Mouse (Mus musculus): ENCODE data around the gene Prkcz. TPM values are rescaled to one million over a fixed set of nuclear protein-coding genes. Genes with fewer than 3 reads are reported as not detected.

The Prkcz gene
- polyA plus RNA-seq, 1 experiment from 2014 or later, result 13.6 TPM

DNA sequence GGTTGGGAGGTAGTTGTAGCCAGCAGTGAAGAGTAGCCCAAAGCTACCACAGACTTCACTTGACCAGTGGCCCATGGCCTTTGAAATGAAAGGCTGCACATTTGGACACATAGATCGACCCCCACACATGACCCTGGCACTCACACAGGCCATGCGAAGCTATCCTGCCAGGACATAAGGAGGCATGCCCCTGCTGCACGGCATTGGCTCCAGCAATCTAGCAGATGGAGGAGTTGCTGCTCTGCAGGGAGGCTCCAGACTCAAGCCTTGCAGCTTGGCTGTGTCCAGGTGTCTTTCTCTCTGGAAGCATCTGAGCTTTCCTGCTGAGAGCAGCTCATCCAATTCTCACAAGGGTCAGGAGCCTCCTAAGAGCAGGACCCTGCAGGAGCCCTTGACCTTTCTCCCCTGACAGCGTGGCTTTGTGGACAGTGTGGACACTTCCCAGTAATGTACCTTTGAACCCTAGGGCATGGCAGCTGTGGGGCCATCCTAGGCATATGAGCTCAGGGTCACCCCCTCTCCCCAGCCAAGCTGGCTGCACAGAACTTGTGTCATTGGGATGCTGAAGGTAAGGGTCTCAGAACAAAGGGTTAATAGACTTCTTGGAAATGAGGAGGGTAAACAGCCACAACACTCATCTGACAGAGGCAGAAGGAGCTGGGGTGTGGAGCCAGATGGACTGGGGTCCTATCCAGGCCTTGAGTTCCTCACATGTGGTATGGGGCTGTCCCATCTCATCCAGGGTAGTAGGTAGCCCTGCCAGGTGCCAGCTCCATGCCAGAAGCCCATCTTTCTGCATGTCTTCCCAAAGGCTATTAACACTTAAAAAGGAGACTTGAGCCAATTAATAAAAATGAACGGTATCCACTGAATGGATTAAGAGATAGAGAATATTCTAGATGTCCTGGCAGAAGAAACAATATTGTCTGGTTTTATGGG is 10.9 kb upstream of the Prkcz start:
- no peaks in the 10 kb centered on the region for H3K9me3 ChIP-seq (replicated peaks)
- no peak overlapping the region for H3K27ac ChIP-seq (replicated peaks)
- H3K36me3 ChIP-seq, result no peaks in the 10 kb centered on the region
- no peak overlapping the region for H3K4me3 ChIP-seq
- DNase-seq (ENCODE audit: low spot score), result no peak
- 80% methylated on average over 5 of the region's 5 CpGs for WGBS
- H3K4me1 ChIP-seq, result peaks cover 13% of the 10 kb centered on the region; the same call in 1 of the 2 replicates
- no peaks in the 10 kb centered on the region for H3K27me3 ChIP-seq (ENCODE audit: low read depth, poor library complexity, severe bottlenecking)

DNA sequence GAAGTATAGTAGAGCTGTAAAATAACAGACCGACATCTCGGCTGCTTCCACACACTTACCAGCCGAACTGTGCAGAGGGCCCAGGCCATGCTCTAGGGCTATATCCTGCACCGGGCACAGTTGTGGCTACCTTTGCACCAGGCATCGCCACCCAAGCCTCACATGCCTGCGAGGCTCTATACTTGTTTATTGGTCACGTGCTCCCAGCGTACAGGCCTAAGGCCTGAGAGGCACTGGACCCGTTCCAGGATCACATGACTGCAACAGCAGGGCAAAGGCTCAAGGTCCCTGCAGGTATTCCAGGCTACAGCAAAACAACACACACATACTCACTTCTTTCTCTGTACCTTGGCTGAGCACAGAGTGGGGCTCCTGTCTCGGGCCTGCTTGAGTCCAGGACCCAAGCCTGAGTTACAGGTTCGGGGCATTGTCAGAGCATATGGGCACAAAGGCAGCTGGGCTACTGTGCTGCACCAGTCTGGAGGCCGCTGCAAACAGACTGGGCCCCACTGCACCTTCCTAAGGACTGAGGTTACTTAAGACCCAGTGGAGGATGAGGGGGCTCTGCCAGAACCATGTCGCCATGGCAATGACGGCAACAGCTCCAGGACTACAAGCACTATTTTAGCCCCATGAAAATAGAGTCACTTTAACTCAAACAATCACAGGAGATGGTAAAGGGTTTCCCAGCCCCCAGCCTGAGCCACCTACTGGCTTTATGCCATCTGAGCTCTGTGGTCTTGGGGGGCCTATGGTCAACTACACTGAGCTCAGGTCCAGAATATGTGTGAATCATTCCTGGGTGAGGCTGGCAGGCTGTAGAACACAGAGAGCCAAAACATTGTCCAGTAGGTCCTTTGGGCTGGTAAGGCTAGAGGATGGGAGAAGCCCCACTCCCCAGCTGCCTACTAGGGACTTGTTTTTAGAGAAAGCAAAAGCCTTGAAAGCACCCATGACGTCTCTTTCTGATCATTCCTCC is 9.9 kb upstream of the Prkcz start:
- 90% methylated on average over 15 of the region's 15 CpGs for WGBS
- DNase-seq (ENCODE audit: low spot score), result no peak

DNA sequence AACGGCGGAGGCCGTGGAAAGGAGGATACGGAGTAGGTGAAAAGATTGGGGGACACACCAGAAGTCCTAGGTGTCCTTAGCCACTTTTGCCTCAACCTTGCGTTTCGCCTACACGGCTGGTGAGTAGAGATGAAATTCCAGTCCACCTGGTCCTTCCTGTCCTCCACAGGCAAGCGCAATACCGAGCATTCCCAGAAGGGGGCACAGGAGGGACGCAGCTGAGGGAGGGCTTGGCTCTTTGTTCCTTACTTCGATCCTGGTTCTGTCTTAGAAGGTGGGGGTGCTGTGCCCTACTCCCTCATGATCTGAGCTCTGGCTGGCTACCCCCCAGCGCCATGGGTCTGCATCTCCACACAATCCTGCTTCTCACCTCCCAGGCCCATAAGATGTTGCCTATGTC is 7.5 kb upstream of the Prkcz start:
- Histone ChIP-seq H3K27me3 (ENCODE audit: low read depth, poor library complexity, severe bottlenecking) (peaks cover 23% of the 10 kb centered on the region), H3K27ac (replicated peaks) (peak overlapping the region; percentile 65), H3K9me3 (replicated peaks) (no peaks in the 10 kb centered on the region), H3K4me3 (peak overlapping the region; percentile 27; the same call in 1 of the 2 replicates), H3K36me3 (no peaks in the 10 kb centered on the region), H3K4me1 (peaks cover 13% of the 10 kb centered on the region; the same call in 1 of the 2 replicates)
- DNase-seq (ENCODE audit: low spot score), result peak; percentile 80
- 29% methylated on average over 12 of the region's 12 CpGs for WGBS

More for the DNA sequence above, 9.9 kb upstream of the Prkcz start:
- Histone ChIP-seq H3K36me3 (no peaks in the 10 kb centered on the region), H3K27ac (replicated peaks) (no peak overlapping the region), H3K27me3 (ENCODE audit: low read depth, poor library complexity, severe bottlenecking) (0 out of 2 replicates have a peak, but pooled peaks cover 3% of the 10 kb centered on the region), H3K9me3 (replicated peaks) (no peaks in the 10 kb centered on the region), H3K4me1 (peaks cover 13% of the 10 kb centered on the region; the same call in 1 of the 2 replicates), H3K4me3 (no peak overlapping the region)

DNA sequence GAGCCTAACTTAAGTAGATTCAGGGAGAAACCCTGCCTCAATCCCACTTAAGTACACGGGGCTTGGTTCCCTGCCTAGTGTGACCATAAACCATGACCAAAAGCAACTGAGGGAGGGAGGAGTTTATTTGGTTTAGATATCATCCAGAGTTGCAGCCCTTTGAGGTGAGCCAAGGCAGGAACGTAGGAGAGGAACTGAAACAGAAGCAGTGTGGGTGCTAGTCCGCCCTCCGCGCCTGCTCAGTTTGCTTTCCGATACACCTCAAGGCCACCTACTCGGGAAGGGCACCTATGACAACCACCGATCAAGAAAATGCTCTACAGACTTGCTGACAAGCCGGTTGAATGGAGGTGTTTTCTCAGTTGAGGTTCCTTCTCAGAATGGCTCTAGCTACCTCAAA is 6.6 kb upstream of the Prkcz start:
- DNase-seq (ENCODE audit: low spot score), result no peak

DNA sequence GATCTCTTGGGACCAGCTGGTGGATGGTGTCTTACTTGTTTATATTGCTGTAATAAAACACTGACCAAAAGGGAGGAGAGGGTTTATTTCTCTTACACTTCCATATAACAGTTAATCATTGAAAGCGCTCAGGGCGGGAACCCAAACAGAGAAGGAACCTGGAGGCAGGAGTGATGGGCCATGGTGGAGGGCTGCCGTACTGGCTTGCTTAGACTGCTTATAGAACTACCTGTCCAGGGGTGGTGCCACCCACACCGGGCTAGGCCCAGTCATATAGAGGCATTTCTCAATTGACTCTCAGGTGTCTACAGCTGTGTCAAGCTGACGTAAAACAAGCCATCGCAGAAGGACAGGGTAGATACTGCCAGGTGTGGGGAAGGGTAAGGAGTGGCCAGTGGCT is 5.6 kb upstream of the Prkcz start:
- Histone ChIP-seq H3K4me3 (no peak overlapping the region), H3K27me3 (ENCODE audit: low read depth, poor library complexity, severe bottlenecking) (peaks cover 42% of the 10 kb centered on the region), H3K9me3 (replicated peaks) (no peaks in the 10 kb centered on the region), H3K27ac (replicated peaks) (no peak overlapping the region), H3K36me3 (no peaks in the 10 kb centered on the region), H3K4me1 (peaks cover 19% of the 10 kb centered on the region)
- WGBS, result 92% methylated on average over 6 of the region's 6 CpGs
- DNase-seq (ENCODE audit: low spot score), result no peak

More for the DNA sequence above, 6.6 kb upstream of the Prkcz start:
- Histone ChIP-seq H3K27me3 (ENCODE audit: low read depth, poor library complexity, severe bottlenecking) (peaks cover 32% of the 10 kb centered on the region), H3K36me3 (no peaks in the 10 kb centered on the region), H3K4me1 (peaks cover 13% of the 10 kb centered on the region; the same call in 1 of the 2 replicates), H3K27ac (replicated peaks) (no peak overlapping the region), H3K4me3 (no peak overlapping the region), H3K9me3 (replicated peaks) (no peaks in the 10 kb centered on the region)
- WGBS, result 88% methylated on average over 9 of the region's 9 CpGs

DNA sequence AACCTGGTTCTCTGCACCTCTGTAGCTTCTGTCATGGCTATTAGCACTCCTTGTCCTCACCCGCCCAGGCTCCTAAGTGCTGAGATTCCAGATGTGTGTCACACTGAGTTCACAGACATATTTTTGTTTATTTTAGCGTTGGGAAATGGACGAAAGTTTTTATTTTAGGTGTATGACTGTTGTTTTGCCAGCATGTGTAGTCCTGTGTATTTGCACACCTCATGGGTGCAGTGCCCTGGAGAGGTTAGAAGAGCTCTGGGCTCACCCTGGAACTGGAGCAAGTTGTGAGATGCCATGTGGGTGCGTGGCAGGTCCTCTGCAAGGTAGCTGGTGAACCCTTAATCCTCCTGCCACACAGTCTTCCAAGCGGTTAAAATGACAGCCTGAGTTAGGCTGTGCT is 1.3 kb upstream of the Prkcz start:
- Histone ChIP-seq H3K36me3 (no peaks in the 10 kb centered on the region), H3K4me1 (peaks cover 26% of the 10 kb centered on the region), H3K4me3 (no peak overlapping the region), H3K27me3 (ENCODE audit: low read depth, poor library complexity, severe bottlenecking) (peaks cover 82% of the 10 kb centered on the region), H3K9me3 (replicated peaks) (no peaks in the 10 kb centered on the region), H3K27ac (replicated peaks) (no peak overlapping the region)
- WGBS, result 35% methylated on average over 5 of the region's 5 CpGs
- DNase-seq (ENCODE audit: low spot score), result no peak

DNA sequence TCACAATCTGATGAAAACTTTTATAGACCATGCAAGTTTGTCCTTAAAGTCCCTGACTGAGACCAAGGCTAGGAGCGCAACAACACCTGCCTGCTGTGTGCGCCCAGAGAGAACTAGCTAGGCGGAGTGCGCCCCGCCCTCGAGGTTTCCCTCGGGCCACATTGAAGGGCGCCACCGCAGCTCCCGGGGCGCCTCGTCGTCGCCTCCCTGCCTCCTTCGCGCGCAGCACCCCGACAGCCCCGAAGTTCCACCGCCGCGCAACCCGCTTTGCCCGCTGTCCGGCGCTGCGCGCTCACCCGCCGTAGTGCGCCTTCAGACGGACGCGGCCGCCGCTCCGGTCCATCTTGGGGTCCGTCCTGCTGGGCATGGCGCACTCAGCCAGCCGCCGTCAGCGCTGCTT is 305 bp downstream of the Prkcz start:
- Histone ChIP-seq H3K9me3 (replicated peaks) (no peaks in the 10 kb centered on the region), H3K36me3 (no peaks in the 10 kb centered on the region), H3K4me1 (peaks cover 26% of the 10 kb centered on the region), H3K27me3 (ENCODE audit: low read depth, poor library complexity, severe bottlenecking) (peaks cover 78% of the 10 kb centered on the region), H3K27ac (replicated peaks) (no peak overlapping the region; the same call in 1 of the 2 replicates), H3K4me3 (peak overlapping the region; percentile 59)
- DNase-seq (ENCODE audit: low spot score), result no peak
- under 1% methylated on average over 42 of the region's 42 CpGs for WGBS

DNA sequence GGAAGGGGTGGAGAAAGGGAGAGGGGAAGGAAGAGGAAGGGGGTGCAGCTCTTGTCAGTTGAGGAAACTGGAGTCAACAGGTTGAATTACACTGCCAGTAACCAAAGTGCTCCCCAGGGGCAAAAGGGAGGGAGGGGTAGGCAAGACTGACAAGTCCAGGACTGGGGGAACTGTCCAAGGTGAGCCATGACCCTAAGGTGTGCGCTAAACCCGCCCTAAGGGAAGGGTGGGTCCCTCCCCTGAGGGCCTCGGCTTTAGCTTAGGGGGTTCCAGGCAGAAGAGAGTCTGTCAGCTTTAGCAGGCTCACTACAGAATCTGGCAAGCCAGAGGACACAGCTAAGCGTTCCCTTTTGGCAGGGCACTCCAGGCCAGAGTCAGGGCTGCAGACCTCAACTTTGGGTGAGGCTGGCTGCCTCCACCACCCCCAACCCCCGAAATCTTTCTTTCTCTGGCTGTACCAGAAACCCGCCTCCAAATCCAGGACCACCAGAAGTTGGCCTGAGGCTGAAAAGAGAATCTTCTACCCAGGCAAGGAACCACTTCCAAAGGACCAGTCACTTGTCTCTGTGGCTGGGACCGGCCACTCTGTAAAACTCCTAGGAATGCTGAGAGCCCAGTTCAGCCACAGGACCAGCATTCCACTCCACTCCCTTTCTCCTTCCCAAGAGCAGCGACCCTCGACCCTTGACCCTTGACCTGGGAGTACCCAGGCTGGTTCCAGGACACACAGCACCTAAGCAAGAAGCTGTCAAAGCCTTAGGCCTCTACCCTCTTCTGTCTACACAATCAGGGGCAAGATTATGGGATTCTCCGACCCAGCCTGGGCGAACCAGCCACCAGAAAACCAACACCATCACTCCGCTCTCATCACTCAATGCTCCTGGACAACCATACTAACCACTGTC is 1.3 kb downstream of the Prkcz start:
- peaks cover 70% of the 10 kb centered on the region for H3K27me3 ChIP-seq (ENCODE audit: low read depth, poor library complexity, severe bottlenecking)
- no peak for DNase-seq (ENCODE audit: low spot score)
- H3K27ac ChIP-seq (replicated peaks), result no peak overlapping the region
- H3K4me3 ChIP-seq, result no peak overlapping the region
- H3K4me1 ChIP-seq, result peaks cover 26% of the 10 kb centered on the region
- no peaks in the 10 kb centered on the region for H3K9me3 ChIP-seq (replicated peaks)
- 41% methylated on average over 12 of the region's 12 CpGs for WGBS
- no peaks in the 10 kb centered on the region for H3K36me3 ChIP-seq

DNA sequence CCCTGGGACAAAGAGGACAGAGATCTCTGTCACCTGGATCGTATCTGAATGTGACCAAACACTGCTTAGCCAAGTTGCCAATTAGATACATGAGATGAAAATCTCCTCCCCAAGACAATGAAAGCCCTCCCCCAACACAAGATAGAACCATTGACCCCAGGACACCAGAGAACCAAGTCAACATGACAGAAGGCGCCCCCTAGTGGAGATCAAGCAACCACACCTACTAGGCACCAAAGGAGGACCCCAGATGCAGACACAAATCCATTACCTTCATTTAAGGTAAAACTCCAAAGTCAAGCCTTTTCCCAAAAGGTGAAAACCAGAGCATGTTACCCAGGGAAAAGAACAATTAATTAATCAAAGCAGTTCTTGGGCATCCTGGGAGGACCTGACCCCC is 3.6 kb downstream of the Prkcz start:
- no peaks in the 10 kb centered on the region for H3K9me3 ChIP-seq (replicated peaks)
- no peak overlapping the region for H3K27ac ChIP-seq (replicated peaks)
- 45% methylated on average over 2 of the region's 2 CpGs for WGBS
- peaks cover 26% of the 10 kb centered on the region for H3K4me1 ChIP-seq
- no peak overlapping the region for H3K4me3 ChIP-seq
- no peaks in the 10 kb centered on the region for H3K36me3 ChIP-seq
- DNase-seq (ENCODE audit: low spot score), result no peak
- peaks cover 49% of the 10 kb centered on the region for H3K27me3 ChIP-seq (ENCODE audit: low read depth, poor library complexity, severe bottlenecking)

DNA sequence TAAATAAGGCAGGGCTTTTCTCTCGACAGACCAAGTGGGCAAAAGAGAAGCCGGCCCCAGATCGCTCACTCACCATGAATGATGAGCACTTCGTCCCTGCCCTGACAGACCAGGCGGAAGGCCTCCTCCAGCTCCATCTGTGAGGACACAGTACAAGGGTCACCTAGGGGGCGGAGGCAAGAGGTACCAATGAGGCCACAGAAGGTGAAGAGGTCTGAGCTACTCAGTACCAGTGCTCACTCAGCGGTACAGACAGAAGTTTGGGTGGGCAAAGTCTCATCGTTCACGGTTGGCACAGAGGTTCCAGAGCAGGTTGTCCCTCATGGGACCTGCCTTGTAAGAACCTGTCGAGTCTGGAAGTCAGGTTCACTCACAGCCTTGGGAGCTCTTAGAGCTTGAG is 4.8 kb downstream of the Prkcz start:
- WGBS, result 95% methylated on average over 10 of the region's 10 CpGs
- Histone ChIP-seq H3K27ac (replicated peaks) (no peak overlapping the region), H3K9me3 (replicated peaks) (no peaks in the 10 kb centered on the region), H3K27me3 (ENCODE audit: low read depth, poor library complexity, severe bottlenecking) (peaks cover 36% of the 10 kb centered on the region), H3K4me3 (no peak overlapping the region), H3K36me3 (no peaks in the 10 kb centered on the region), H3K4me1 (peaks cover 15% of the 10 kb centered on the region)
- no peak for DNase-seq (ENCODE audit: low spot score)

DNA sequence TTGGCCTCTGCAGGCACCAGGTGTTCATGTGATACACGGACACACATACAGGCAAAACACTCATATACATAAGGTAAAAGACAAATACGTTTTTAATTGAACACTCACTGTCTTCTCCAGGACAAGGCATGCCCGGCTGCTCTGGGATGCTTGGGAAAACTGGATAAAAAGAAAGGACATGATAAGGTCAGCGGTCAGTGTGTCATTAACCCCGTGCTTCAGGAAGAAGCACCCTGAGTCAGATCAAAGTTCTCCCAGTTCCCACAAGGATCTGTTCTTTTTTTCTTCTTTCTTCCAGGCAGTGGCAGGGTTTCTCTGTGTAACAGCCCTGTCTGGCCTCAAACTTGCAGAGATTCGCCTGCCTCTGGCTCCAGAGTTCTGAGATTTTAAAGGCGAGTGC is 6.6 kb downstream of the Prkcz start:
- Histone ChIP-seq H3K27ac (replicated peaks) (no peak overlapping the region), H3K4me1 (no peaks in the 10 kb centered on the region), H3K4me3 (no peak overlapping the region), H3K27me3 (ENCODE audit: low read depth, poor library complexity, severe bottlenecking) (peaks cover 18% of the 10 kb centered on the region), H3K36me3 (no peaks in the 10 kb centered on the region), H3K9me3 (replicated peaks) (no peaks in the 10 kb centered on the region)
- 82% methylated on average over 7 of the region's 7 CpGs for WGBS
- no peak for DNase-seq (ENCODE audit: low spot score)

DNA sequence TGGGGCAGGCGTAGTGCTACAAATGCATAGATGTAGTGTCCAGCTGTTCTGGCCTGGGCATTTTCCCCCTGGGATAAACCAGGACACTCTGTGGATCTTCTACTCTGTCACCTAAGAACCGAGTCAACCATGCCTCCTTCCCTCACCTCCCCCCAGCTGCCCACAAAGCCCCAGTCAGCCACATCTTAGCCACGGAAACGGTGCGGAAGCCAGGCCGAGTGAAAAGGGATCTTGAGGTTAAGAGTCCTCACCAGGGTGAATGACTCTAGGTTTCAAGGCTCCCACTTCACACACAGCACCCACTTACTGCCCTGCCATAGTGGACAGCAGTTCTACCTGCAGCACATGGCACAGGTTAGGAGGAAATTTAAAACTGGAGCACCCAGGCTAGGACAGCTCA is 7.1 kb downstream of the Prkcz start:
- DNase-seq (ENCODE audit: low spot score), result no peak
- H3K27ac ChIP-seq (replicated peaks), result no peak overlapping the region
- H3K9me3 ChIP-seq (replicated peaks), result no peaks in the 10 kb centered on the region
- 85% methylated on average over 6 of the region's 6 CpGs for WGBS
- H3K4me3 ChIP-seq, result no peak overlapping the region
- peaks cover 13% of the 10 kb centered on the region for H3K27me3 ChIP-seq (ENCODE audit: low read depth, poor library complexity, severe bottlenecking)
- no peaks in the 10 kb centered on the region for H3K36me3 ChIP-seq
- H3K4me1 ChIP-seq, result no peaks in the 10 kb centered on the region
